Mouse (Mus musculus) ES-E14 (cell line): Measurements from ENCODE around the gene Fiz1. TPM values are rescaled to one million over a fixed set of nuclear protein-coding genes. Genes with fewer than 3 reads are reported as not detected.
A peak's percentile ranks its signal among the peaks of the same experiment; 100 is the strongest.

Experiments
- DNase-seq: peaks from one replicate; pipeline ENCODE4 v3.0.0-alpha.2; 2013; ENCODE audit warnings: low read depth, low spot score
- H3K27ac ChIP-seq: 2 replicates; pipeline ENCODE4 v1.5.1; 2012; ENCODE audit warnings: low read depth, mild to moderate bottlenecking, low read length, moderate library complexity, mixed read lengths; ENCODE audit not compliant: poor library complexity, insufficient read depth, severe bottlenecking
- H3K36me3 ChIP-seq: 2 replicates; pipeline ENCODE4 v1.6.1; 2012; ENCODE audit warnings: mild to moderate bottlenecking, low read length, moderate library complexity, mixed read lengths; ENCODE audit not compliant: control insufficient read depth, poor library complexity, insufficient read depth, severe bottlenecking
- H3K4me1 ChIP-seq, 2 experiments: fragments of 150-350 bp in 1 of 2; sonication (generic) in 1 of 2; 2 replicates each; pipeline ENCODE4 v1.6.1; 2012; ENCODE audit warnings: low read length in 2 of 2, mild to moderate bottlenecking in 1 of 2, mixed read lengths in 1 of 2; ENCODE audit not compliant: control insufficient read depth in 2 of 2, insufficient read depth in 2 of 2, poor library complexity in 1 of 2
- H3K4me3 ChIP-seq, 2 experiments: fragments of 150-350 bp in 1 of 2; sonication (generic) in 1 of 2; 2 replicates each; pipeline ENCODE4 v1.5.1; 2012; ENCODE audit warnings: low read length in 2 of 2, low read depth in 1 of 2, mild to moderate bottlenecking in 1 of 2, mixed read lengths in 1 of 2; ENCODE audit not compliant: insufficient read depth in 1 of 2, poor library complexity in 1 of 2, severe bottlenecking in 1 of 2
- H3K9ac ChIP-seq: 2 replicates; pipeline ENCODE4 v1.6.1; 2012; ENCODE audit warnings: low read depth, mild to moderate bottlenecking, low read length, mixed read lengths; ENCODE audit not compliant: poor library complexity, insufficient read depth, severe bottlenecking
- H3K9me3 ChIP-seq: fragments of 150-350 bp; sonication (generic); 2 replicates; pipeline ENCODE4 v1.6.1; 2012; ENCODE audit warnings: low read depth, mild to moderate bottlenecking, low read length; ENCODE audit not compliant: control insufficient read depth, insufficient read depth
- CHD2 ChIP-seq: IDR thresholded peaks from 2 replicates; pipeline ENCODE4 v1.6.1; 2014; ENCODE audit warnings: mild to moderate bottlenecking, low read depth, low read length, inconsistent platforms
- HCFC1 ChIP-seq: IDR thresholded peaks from 2 replicates; pipeline ENCODE4 v1.6.1; 2012; ENCODE audit warnings: low read length, inconsistent platforms, borderline replicate concordance; ENCODE audit not compliant: insufficient read depth
- MAFK ChIP-seq: IDR thresholded peaks from 2 replicates; pipeline ENCODE4 v1.6.1; 2014; ENCODE audit warnings: mild to moderate bottlenecking, low read depth, low read length, inconsistent platforms; ENCODE audit not compliant: insufficient read depth
- ZC3H11A ChIP-seq: IDR thresholded peaks from 2 replicates; pipeline ENCODE4 v1.6.1; 2012; ENCODE audit warnings: low read depth, mild to moderate bottlenecking, inconsistent platforms, low read length, borderline replicate concordance
- ZNF384 ChIP-seq: IDR thresholded peaks from 2 replicates; pipeline ENCODE4 v1.6.1; 2012; ENCODE audit warnings: low read depth, low read length, inconsistent platforms
- in situ Hi-C, 2 experiments: fragments of 600-800 bp; cut with MboI; formaldehyde crosslinking; loops; one replicate each; pipeline ENCODE4 v1.15.1; 2025; ENCODE audit warnings: low sequenced_read_pairs in 2 of 2, inconsistent platforms in 1 of 2; ENCODE audit not compliant: unreplicated experiment in 2 of 2
- total RNA-seq: library from RNA; depleted of rRNA; stranded (reverse); fragments of 300-350 nt; gene quantifications from 2 replicates; pipeline ENCODE4 v1.2.3, GENCODE M21; 2012

Fiz1 gene
- total RNA-seq, 1 experiment = 47.4 TPM

- in situ Hi-C loops = no loop called here
- Histone ChIP-seq H3K9ac (no peak overlapping the region), H3K36me3 (no peaks in the 10 kb centered on the region; the same call in 1 of the 2 replicates)
These were observed 21.6 kb upstream of the Fiz1 start for GRCm38 (mm10) chr7:5036136-5036535.

GRCm38 (mm10) chr7:5035628-5036027 lies 21.1 kb upstream of the Fiz1 start:
- H3K9ac ChIP-seq = no peak overlapping the region
- TF ChIP-seq ZNF384 (no peak), MAFK (no peak), CHD2 (no peak), HCFC1 (no peak), ZC3H11A (no peak)
- no peak for DNase-seq
- in situ Hi-C loops = no loop called here
- no peak overlapping the region for H3K27ac ChIP-seq
- no peaks in the 10 kb centered on the region; the same call in 1 of the 2 replicates for H3K36me3 ChIP-seq
- H3K4me1 ChIP-seq = peaks cover 2 to 3% of the 10 kb centered on the region in 2 experiments; a peak in 1 of 4 replicates
- no peaks in the 10 kb centered on the region for H3K9me3 ChIP-seq
- no peak overlapping the region for H3K4me3 ChIP-seq

More at GRCm38 (mm10) chr7:5036136-5036535, 21.6 kb upstream of the Fiz1 start:
- no peak overlapping the region for H3K4me3 ChIP-seq
- H3K4me1 ChIP-seq = peaks cover 2 to 3% of the 10 kb centered on the region in 2 experiments; a peak in 1 of 4 replicates
- no peak overlapping the region for H3K27ac ChIP-seq
- DNase-seq = no peak
- TF ChIP-seq ZNF384 (no peak), HCFC1 (no peak), ZC3H11A (no peak), CHD2 (no peak), MAFK (no peak)
- H3K9me3 ChIP-seq = no peaks in the 10 kb centered on the region

GRCm38 (mm10) chr7:5033818-5034217 lies 19.3 kb upstream of the Fiz1 start, which contains the start of gene 4632433K11Rik:
Gene 4632433K11Rik, plus strand, starts transcription at chr7:5034118.
- H3K36me3 ChIP-seq = peaks cover 3% of the 10 kb centered on the region; the same call in 1 of the 2 replicates
- in situ Hi-C loops = no loop called here
- no peak within 1 kb of the TSS for H3K4me3 ChIP-seq
- no peaks in the 10 kb centered on the region for H3K9me3 ChIP-seq
- DNase-seq = no peak
- TF ChIP-seq MAFK (no peak), ZNF384 (no peak), HCFC1 (no peak)
- no peak within 1 kb of the TSS for H3K9ac ChIP-seq
- no peak within 1 kb of the TSS for H3K27ac ChIP-seq
- peaks cover 2 to 10% of the 10 kb centered on the region in 2 experiments; a peak in 1 of 4 replicates for H3K4me1 ChIP-seq

GRCm38 (mm10) chr7:5031496-5031895 lies 17.0 kb upstream of the Fiz1 start:
- Histone ChIP-seq H3K4me3 (peak overlapping the region; percentile 59 to 63), H3K9me3 (no peaks in the 10 kb centered on the region), H3K9ac (peak overlapping the region; percentile 50), H3K27ac (no peak overlapping the region), H3K4me1 (peaks cover 0 to 12% of the 10 kb centered on the region in 2 experiments; a peak in 1 of 4 replicates), H3K36me3 (peaks cover 5% of the 10 kb centered on the region; the same call in 1 of the 2 replicates)
- no peak for TF ChIP-seq HCFC1
- TF ChIP-seq ZNF384 = no peak
- no peak for TF ChIP-seq CHD2
- TF ChIP-seq ZC3H11A = no peak
- TF ChIP-seq MAFK = no peak
- no peak for DNase-seq
- in situ Hi-C loops = no loop called here

- in situ Hi-C loops = no loop called here
- Histone ChIP-seq H3K27ac (no peak overlapping the region), H3K36me3 (peaks cover 5% of the 10 kb centered on the region; the same call in 1 of the 2 replicates), H3K9ac (peak overlapping the region; percentile 50), H3K9me3 (no peaks in the 10 kb centered on the region), H3K4me3 (peak overlapping the region; percentile 59 to 63), H3K4me1 (peaks cover 0 to 12% of the 10 kb centered on the region in 2 experiments; a peak in 1 of 4 replicates)
- DNase-seq = no peak
- TF ChIP-seq MAFK (no peak), HCFC1 (no peak; the same call in 1 of the 2 replicates), ZC3H11A (no peak), ZNF384 (no peak), CHD2 (no peak)
These were observed 16.2 kb upstream of the Fiz1 start for GRCm38 (mm10) chr7:5030554-5031275.
